Mouse (Mus musculus): ENCODE measurements around the gene Tnrc6a. TPM values are rescaled to one million over a fixed set of nuclear protein-coding genes. Genes with fewer than 3 reads are reported as not detected.
"Not testable (repeated sequence)": the region's sequence is repeated elsewhere in the genome, so short reads cannot be mapped to it uniquely, and the experiment has no call there.

The Tnrc6a gene
- 44.0 and 57.7 TPM in 2 replicates for polyA plus RNA-seq (2015; fragmentation: Nextera tagmentation; extraction: Ambion mirVana)

DNA sequence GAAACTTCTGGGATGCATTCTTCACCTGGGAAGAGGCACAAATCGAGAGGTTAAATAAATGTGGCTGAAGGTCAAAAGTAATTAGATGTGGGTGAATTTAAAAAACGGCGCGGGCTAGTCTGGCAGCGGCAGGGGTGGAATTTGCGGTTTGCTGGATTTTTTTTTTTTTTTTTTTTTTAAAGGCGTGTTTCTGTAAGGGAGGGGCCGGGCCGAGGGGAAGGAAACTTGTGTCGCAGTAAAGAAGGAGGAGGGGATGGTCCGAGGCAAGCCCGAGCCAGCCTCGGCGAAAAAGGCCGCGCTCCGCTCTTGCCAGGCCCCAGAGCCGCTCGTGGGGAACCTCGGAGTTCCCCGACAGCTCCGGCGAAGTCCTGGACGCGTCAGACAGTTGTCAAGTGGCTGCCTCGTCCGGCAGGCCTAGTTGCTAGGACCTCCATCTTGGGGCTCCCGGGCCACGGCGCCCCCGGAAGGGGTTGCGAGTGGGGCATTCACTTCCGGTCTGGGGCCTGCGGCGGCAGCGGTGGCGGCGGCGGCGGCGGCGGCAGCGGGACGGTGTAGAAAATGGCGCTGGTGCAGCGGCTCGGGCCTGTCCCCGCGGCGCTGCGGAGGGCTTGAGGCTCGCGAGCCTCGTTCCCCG, at the start of gene Tnrc6a:
Gene Tnrc6a (plus strand): TSS at position 221 of the 634 bp plus-strand sequence.
- WGBS, result 0% methylated on average over 42 of the region's 55 CpGs

DNA sequence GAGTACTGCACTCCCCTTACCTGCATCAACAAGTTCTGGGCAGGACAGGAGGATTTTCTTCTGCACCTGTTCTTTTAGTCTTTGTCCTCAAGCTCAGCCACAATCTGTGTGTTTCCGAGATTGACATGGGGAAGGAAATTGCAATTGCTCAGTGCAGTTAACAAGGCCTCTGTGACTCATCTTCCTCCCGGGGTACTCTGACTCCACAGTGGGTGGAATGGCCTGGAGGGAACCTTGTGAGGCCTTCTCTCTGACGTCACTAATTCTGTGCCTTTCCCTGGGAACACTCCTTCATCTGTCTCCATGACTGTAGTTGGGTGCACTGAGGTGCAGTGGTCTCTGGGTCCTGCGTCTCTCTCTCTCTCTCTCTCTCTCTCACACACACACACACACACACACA, 41.4 kb upstream of the Tnrc6a start:
- 79% methylated on average over 4 of the region's 4 CpGs for WGBS
- no peak overlapping the region for H3K4me2 ChIP-seq
- H3K4me1 ChIP-seq, result peaks cover 37% of the 10 kb centered on the region
- no peaks in the 10 kb centered on the region for H3K9me3 ChIP-seq
- H3K9ac ChIP-seq, result no peak overlapping the region
- no peaks in the 10 kb centered on the region for H3K36me3 ChIP-seq (replicated peaks)
- H3K27ac ChIP-seq, result no peak overlapping the region
- no peak overlapping the region for H3K4me3 ChIP-seq
- ATAC-seq (replicated peaks), result no peak
- no peaks in the 10 kb centered on the region for H3K27me3 ChIP-seq (replicated peaks)

More for the DNA sequence above, at the start of gene Tnrc6a:
- H3K4me3 ChIP-seq, result peak within 1 kb of the TSS; percentile 100
- H3K27ac ChIP-seq, result peak within 1 kb of the TSS; percentile 97
- H3K4me2 ChIP-seq, result peak within 1 kb of the TSS; percentile 53
- peak; percentile 95 for ATAC-seq (replicated peaks)
- H3K9ac ChIP-seq, result peak within 1 kb of the TSS; percentile 99
- no peaks in the 10 kb centered on the region for H3K36me3 ChIP-seq (replicated peaks)
- H3K4me1 ChIP-seq, result peaks cover 34% of the 10 kb centered on the region
- no peaks in the 10 kb centered on the region for H3K9me3 ChIP-seq
- H3K27me3 ChIP-seq (replicated peaks), result no peaks in the 10 kb centered on the region

DNA sequence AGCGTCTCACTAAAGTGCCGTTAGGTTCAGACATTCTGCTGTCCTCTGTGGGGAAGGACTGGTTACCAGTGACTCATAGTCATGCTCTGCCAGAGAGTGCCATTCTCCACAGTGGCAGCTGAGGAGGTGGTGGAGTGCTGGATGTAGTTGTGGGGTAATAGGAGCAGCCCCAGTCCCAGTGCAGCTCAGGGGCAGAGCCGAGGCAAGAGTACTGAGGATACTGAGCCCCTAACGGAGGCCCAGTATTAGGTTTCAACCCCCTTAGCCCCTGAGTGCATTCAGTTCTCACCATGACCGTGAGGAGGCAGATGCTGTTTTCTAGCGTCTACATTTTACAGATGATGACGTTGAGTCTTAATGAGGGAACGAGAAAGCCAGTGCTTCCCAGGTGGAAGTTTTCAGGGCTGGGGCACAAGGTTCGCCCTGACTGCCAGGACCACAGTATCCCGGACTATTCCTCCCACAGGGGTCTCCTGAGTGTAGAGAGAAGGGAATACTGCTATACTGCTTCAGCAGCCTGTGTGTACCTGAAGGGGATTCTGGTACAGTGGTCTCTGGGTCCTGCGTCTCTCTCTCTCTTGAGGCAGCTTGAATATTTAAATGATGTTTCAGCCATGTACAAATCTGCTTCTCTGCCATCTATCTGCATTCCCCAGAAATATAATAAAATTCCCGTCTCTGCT, 40.1 kb upstream of the Tnrc6a start:
- Histone ChIP-seq H3K4me2 (peak overlapping the region; percentile 50), H3K4me1 (peaks cover 37% of the 10 kb centered on the region), H3K27me3 (replicated peaks) (no peaks in the 10 kb centered on the region), H3K27ac (peak overlapping the region; percentile 93), H3K4me3 (no peak overlapping the region), H3K36me3 (replicated peaks) (no peaks in the 10 kb centered on the region), H3K9ac (peak overlapping the region; percentile 9; the same call in 1 of the 2 replicates), H3K9me3 (no peaks in the 10 kb centered on the region)
- ATAC-seq (replicated peaks), result peak; percentile 60
- 24% methylated on average over 12 of the region's 12 CpGs for WGBS

DNA sequence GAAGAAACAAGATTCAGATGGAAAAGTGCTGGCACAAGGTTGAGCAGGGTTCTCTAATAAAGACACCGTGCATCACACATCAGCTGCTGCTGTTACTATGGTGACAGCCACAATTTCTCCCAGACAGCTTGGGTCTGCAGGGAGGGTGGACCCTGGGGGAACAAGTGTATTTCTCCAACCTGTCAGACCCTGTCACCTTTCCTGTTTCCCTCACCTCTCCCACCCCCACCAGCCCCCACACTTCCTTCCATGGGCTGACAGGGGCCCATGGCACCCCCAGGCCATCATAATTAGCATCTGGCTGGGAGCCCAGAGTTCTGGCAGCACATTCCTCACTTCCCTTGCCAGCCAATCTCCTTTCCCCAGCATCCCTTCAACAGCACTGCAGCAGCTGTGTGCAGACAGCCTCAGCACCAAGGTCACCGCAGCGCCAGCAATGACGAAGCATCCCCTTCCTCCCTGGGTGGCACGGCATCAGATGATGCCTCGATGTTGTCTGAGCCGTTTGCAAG, 39.4 kb upstream of the Tnrc6a start:
- peak overlapping the region; percentile 50 for H3K4me2 ChIP-seq
- peaks cover 37% of the 10 kb centered on the region for H3K4me1 ChIP-seq
- H3K27me3 ChIP-seq (replicated peaks), result no peaks in the 10 kb centered on the region
- peak overlapping the region; percentile 24 for H3K4me3 ChIP-seq
- H3K9me3 ChIP-seq, result no peaks in the 10 kb centered on the region
- 0 out of 2 replicates have a peak overlapping the region, but pooled peaks have one; percentile 22 for H3K9ac ChIP-seq
- 0% methylated on average over 7 of the region's 7 CpGs for WGBS
- ATAC-seq (replicated peaks), result peak; percentile 94
- H3K27ac ChIP-seq, result peak overlapping the region; percentile 93
- H3K36me3 ChIP-seq (replicated peaks), result no peaks in the 10 kb centered on the region

DNA sequence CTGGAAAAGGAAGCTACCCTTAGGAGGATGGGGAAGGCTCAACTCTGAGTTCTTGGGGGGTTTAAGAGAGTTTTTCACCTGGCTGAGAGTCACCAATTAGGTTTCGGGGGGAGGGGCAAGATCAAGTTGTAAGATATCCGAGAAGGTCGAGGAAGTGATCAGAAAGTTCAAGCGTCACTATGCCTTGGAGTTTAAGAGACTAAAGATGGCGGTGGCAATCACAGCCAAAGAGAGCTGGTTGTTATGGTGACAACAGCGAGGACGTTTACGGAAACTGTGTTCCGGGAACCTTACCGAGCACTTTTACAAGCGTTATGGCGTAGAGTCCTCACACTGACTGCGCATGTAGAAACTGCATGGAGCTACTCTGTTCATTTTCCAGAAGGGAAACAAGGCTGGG, 39.0 kb upstream of the Tnrc6a start:
- peak; percentile 41; the same call in 1 of the 2 replicates for ATAC-seq (replicated peaks)
- WGBS, result 13% methylated on average over 13 of the region's 13 CpGs
- peak overlapping the region; percentile 93 for H3K27ac ChIP-seq
- no peaks in the 10 kb centered on the region for H3K9me3 ChIP-seq
- H3K36me3 ChIP-seq (replicated peaks), result no peaks in the 10 kb centered on the region
- H3K27me3 ChIP-seq (replicated peaks), result no peaks in the 10 kb centered on the region
- peak overlapping the region; percentile 24 for H3K4me3 ChIP-seq
- peaks cover 37% of the 10 kb centered on the region for H3K4me1 ChIP-seq
- H3K9ac ChIP-seq, result 0 out of 2 replicates have a peak overlapping the region, but pooled peaks have one; percentile 22
- H3K4me2 ChIP-seq, result peak overlapping the region; percentile 50

DNA sequence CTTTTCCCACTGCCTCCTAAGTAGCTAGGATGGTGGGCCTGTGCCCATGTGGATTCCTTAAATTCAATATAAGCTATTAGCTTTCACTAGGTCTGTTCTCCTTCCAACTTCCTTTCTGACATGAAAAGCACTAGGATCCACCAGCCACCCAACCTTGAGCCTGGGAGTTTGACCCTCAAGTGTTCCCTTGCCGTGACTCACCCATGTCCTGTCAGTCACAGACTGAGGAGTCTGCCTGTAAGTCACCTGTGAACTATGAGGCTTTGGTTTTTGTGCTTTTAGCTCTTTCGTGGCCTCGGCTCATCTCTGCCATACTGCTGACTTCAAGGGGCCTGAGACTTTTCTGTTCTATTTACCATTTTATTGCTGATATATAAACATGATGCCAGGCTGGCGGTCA, 34.8 kb upstream of the Tnrc6a start:
- WGBS, result 86% methylated on average over 4 of the region's 4 CpGs
- H3K27me3 ChIP-seq (replicated peaks), result no peaks in the 10 kb centered on the region
- H3K9ac ChIP-seq, result no peak overlapping the region
- H3K4me1 ChIP-seq, result peaks cover 26% of the 10 kb centered on the region
- H3K9me3 ChIP-seq, result no peaks in the 10 kb centered on the region
- H3K4me2 ChIP-seq, result no peak overlapping the region
- no peaks in the 10 kb centered on the region for H3K36me3 ChIP-seq (replicated peaks)
- no peak for ATAC-seq (replicated peaks)
- H3K4me3 ChIP-seq, result no peak overlapping the region
- H3K27ac ChIP-seq, result no peak overlapping the region

DNA sequence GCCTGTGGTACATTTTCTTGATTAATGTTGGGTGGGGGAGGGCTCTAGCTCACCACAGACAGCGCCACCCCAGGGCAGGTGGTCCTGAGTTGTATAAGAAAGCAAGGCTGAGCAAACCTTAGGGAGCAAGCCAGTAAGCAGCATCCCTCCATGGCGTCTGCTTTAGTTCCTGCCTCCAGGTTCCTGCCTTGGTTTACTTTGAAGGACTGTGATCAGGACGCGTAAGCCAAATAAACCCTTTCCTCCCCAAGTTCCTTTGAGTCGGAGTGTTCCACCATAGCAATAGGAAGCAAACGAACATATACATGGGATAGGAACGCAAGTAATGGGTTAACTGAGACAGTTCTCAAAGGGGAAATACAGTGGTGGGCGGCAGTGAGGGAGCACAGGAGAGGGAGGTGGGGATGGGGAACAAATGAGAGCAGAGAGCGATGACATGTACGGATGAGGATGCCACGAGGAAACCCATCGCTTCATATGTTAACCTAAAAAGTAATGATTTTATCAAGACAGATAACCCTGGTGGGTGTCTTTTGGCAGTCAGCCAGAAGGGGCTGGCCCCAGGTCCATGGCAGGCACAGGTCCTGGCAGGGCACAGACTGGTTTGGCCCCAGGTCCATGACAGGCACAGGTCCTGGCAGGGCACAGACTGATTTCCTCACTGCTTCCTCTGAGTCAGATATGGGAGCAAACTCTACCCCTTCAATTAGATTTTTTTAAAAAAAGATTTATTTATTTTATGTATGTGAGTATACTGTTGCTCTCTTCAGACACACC, 27.2 kb upstream of the Tnrc6a start:
- Histone ChIP-seq H3K27me3 (replicated peaks) (no peaks in the 10 kb centered on the region), H3K27ac (no peak overlapping the region), H3K4me2 (no peak overlapping the region), H3K36me3 (replicated peaks) (no peaks in the 10 kb centered on the region), H3K4me1 (peaks cover 11% of the 10 kb centered on the region), H3K9ac (no peak overlapping the region), H3K9me3 (no peaks in the 10 kb centered on the region), H3K4me3 (no peak overlapping the region)
- 90% methylated on average over 12 of the region's 12 CpGs for WGBS
- no peak for ATAC-seq (replicated peaks)

DNA sequence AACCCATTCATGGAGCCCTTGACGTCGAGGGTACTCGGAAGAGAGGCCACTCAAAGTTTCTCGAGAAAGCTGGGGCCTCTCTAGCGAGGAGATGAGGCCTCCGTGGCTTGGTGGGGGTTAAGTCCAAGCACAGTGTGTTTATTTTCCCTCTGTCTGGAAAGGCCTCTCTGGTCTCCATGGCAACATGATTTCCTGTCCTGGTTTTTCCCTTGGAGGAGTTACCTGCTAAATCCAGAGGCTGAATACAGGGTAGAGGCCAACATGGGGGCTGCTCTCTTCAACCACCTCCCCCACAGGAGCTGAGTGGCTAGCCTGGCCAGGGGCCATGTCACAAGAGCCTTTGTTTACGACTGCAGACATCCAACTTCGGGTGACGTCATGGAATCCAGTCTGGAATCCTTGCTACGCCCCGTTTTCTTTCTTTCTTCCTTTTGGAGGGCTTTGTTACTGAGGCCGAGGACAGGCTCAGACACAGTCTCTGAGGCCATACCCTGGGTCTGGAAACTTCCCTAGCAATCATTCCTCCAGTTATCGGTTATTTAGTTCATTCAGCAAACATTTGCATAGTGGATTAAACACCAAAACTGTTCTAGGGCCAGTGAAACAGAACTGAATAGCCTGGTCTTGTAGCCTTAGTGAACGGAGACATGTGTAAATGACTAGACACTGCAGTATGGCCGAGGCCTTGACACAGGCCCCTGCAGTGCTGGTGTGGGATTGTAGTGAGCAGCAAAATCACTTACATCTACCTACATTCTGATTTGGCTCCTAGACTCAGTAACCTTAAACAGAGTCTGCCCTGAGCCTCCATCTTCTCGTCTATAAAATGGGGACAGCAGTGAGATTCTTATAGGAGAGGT, 25.6 kb upstream of the Tnrc6a start:
- Histone ChIP-seq H3K36me3 (replicated peaks) (no peaks in the 10 kb centered on the region), H3K9ac (no peak overlapping the region), H3K4me1 (peaks cover 11% of the 10 kb centered on the region), H3K9me3 (no peaks in the 10 kb centered on the region), H3K4me3 (no peak overlapping the region), H3K27ac (peak overlapping the region; percentile 81), H3K27me3 (replicated peaks) (no peaks in the 10 kb centered on the region), H3K4me2 (peak overlapping the region; percentile 14)
- WGBS, result 13% methylated on average over 16 of the region's 16 CpGs
- peak; percentile 94 for ATAC-seq (replicated peaks)

DNA sequence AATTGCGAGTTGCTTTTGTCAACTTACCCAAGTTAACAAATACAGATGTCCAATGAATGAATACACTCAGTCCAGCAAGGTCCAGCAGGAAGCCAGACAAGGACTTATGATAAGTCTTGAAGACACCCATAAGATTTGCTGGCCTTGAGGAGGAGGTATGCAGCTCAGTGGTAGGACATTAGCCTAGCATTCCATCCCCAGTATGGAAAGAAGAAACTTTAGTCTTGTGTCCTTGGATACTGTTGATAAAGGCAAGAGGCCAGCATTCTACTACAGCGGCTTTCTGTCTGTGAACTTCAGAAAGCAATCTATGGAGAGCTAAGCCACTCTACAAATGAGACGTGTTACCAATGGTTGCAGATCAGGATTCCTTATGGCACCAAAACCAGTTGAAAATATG, 22.4 kb upstream of the Tnrc6a start:
- WGBS, result 92% methylated on average over 3 of the region's 3 CpGs
- Histone ChIP-seq H3K4me1 (peaks cover 11% of the 10 kb centered on the region), H3K27ac (no peak overlapping the region), H3K9me3 (no peaks in the 10 kb centered on the region), H3K36me3 (replicated peaks) (no peaks in the 10 kb centered on the region), H3K9ac (no peak overlapping the region), H3K27me3 (replicated peaks) (no peaks in the 10 kb centered on the region), H3K4me2 (no peak overlapping the region), H3K4me3 (no peak overlapping the region)
- no peak for ATAC-seq (replicated peaks)

DNA sequence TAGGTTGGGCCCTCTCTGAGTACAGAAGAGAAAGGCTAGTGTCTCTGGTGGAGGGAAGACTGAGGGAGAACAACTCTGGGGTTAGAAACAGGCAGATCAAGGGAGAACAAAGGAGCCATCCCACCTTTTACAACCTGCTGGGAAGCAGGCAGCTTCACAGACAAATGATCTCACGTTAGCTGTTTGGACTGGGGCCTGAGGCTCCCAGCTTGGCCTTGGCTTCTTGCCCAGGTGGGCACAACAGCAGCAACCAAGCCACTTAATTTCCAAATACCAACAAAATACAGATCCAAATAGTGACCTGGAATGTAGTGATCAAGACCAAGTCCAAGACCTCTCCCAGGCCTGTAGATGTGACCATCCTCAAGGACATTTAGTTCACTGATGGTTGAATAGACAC, 18.3 kb upstream of the Tnrc6a start:
- not testable (repeated sequence) for H3K4me2 ChIP-seq; H3K4me3 ChIP-seq; H3K27me3 ChIP-seq (replicated peaks); H3K9me3 ChIP-seq; H3K4me1 ChIP-seq; H3K36me3 ChIP-seq (replicated peaks); H3K27ac ChIP-seq; H3K9ac ChIP-seq; ATAC-seq (replicated peaks)
- 29% methylated on average over 1 of the region's 1 CpGs for WGBS

DNA sequence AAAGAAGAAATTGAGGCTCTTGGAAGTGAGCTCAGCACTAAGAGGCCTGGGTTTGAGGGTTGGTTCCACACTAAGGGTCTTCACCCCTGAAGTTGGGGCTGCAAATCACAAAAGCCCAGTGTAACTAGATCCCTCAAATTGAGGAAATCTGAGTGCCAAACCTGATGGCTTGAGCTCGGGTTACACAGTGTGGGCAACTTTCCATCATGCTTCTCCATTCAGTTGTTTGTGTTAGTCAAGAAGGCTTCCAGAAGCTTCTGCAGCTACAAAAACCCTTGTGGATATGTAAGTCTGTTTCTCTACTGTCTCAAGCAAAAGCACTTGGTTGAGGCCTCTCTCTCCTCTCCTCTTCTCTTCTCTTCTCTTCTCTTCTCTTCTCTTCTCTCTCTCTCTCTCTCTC, 17.8 kb upstream of the Tnrc6a start:
- no peaks in the 10 kb centered on the region for H3K4me1 ChIP-seq
- ATAC-seq (replicated peaks), result no peak
- WGBS, result 85% methylated on average over 1 of the region's 1 CpGs

More for the DNA sequence above, 17.8 kb upstream of the Tnrc6a start:
- H3K9me3 ChIP-seq, result no peaks in the 10 kb centered on the region
- H3K36me3 ChIP-seq (replicated peaks), result no peaks in the 10 kb centered on the region
- no peak overlapping the region for H3K27ac ChIP-seq
- H3K9ac ChIP-seq, result no peak overlapping the region
- H3K4me2 ChIP-seq, result no peak overlapping the region
- H3K27me3 ChIP-seq (replicated peaks), result no peaks in the 10 kb centered on the region
- no peak overlapping the region for H3K4me3 ChIP-seq
